In the genomic region with DNA sequence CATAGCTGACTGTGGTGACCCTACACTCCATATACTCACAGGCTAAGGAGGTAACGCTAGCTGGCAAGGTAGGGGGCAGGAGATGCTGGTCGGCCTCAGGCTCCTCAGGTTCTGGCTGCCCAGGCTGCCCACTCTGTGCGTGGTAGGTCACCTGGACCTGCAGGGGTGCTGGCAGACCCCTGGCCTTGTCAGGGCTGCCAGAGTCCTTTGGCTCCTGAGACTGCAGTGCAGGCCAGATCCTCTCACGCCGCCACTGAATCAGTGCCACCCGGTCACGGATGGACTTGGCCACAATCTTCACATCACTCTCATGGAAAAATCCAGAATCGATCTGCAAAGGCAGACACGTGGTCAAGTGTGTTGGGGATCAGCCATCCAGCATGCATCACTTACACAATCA, we compare ENCODE assay signal across 14 mouse cellular contexts.
A peak's percentile ranks its signal among the peaks of the same experiment; 100 is the strongest.
DNase-seq lines count a peak whose midpoint lies in the region.
"Had no signal": no experiment of that assay in that cellular context is flagged by ENCODE, and none has a peak within 500 bp of the region (broad histone marks: within the 10 kb centered on the region; RNA-seq: fewer than 3 reads in every experiment).

No protein-coding gene starts in this region.

- peak; percentile 63 for DNase-seq in cerebellum, adult 11-12 months
- no peak for DNase-seq in cerebellum, postnatal 4 days (ENCODE audit: low spot score in 2 of 2)
- DNase-seq in heart, adult 11 months: peak; percentile 76
- no peak for DNase-seq in heart, postnatal 4 days
- DNase-seq in cerebellum, adult 9-11 months: peak; percentile 68
- peak; percentile 66 to 71 for DNase-seq in cerebellum, postnatal 25 days
- no peak for DNase-seq in spleen, adult 12 weeks (ENCODE audit: low spot score)
- no peak for DNase-seq in adrenal gland, adult (ENCODE audit: inconsistent age in 2 of 2, low spot score in 1 of 2)
- DNase-seq: adrenal gland, adult 2 months; adrenal gland, postnatal 14 days; B cell, adult 2 months; gastrocnemius, postnatal 10 days; gastrocnemius, postnatal 36 days; kidney, adult 11 months had no signal

Comparison
In these comparisons a context has a peak if more than half of its experiments do, and no peak if none do; other contexts are left out.
1. DNase-seq: peak in cerebellum, adult 11-12 months (single experiment), heart, adult 11 months (single experiment), cerebellum, adult 9-11 months (single experiment) and cerebellum, postnatal 25 days (2 of 2); none in cerebellum, postnatal 4 days (0 of 2), heart, postnatal 4 days (single experiment), spleen, adult 12 weeks (single experiment) and adrenal gland, adult (0 of 2).